Mouse (Mus musculus): ENCODE measurements around the gene Bud23.

GRCm38 (mm10) chr5:135025899-135026298 is 38.9 kb downstream of the Bud23 start:
- TF ChIP-seq POLR2A (IDR thresholded peaks at IDR 0.05; ENCODE audit: control insufficient read depth, extremely low read depth, insufficient read depth, low read length, poor library complexity) = no peak
- TF ChIP-seq CTCF (IDR thresholded peaks at IDR 0.05; ENCODE audit: borderline replicate concordance, control insufficient read depth, extremely low read depth, insufficient read depth, low read length, poor library complexity) = no peak
